Mouse (Mus musculus) megakaryocyte progenitor cell, adult 5-6 weeks (primary cell): ENCODE measurements around the gene Gm9837. TPM values are rescaled to one million over a fixed set of nuclear protein-coding genes. Genes with fewer than 3 reads are reported as not detected.
A peak's percentile ranks its signal among the peaks of the same experiment; 100 is the strongest.

Experiments
- ATAC-seq: replicated peaks from 2 replicates; pipeline ENCODE4 v1.8.0; 2016; ENCODE audit warnings: mild to moderate bottlenecking, moderate TSS enrichment, inconsistent platforms; ENCODE audit not compliant: poor library complexity
- total RNA-seq, 2 experiments: library from RNA; stranded (forward) in 1 of 2; stranded (reverse) in 1 of 2; fragments of 157-497, 149-512 nt in 1 of 2; fragments of 200-1000 nt in 1 of 2; gene quantifications; 2 replicates each; pipeline versions ENCODE4 v1.2.3 to v1.2.4; 2015 to 2017

Gene Gm9837
- total RNA-seq (2015), result not detected in 2 replicates
- not detected in 2 replicates for total RNA-seq (2017)

- ATAC-seq, result peak; percentile 96
Observed at GRCm38 (mm10) chr11:53469968-53470695, at the start of gene Gm9837. Gm9837 (minus strand) TSS chr11:53470479.

GRCm38 (mm10) chr11:53519207-53520121, 49.2 kb upstream of the Gm9837 start, which contains the start of gene Sept8:
Sept8 (plus strand) TSS chr11:53519257.
- peak; percentile 14 for ATAC-seq

- peak; percentile 23 for ATAC-seq
Observed at GRCm38 (mm10) chr11:53518759-53519158, 48.5 kb upstream of the Gm9837 start.

- ATAC-seq, result peak; percentile 16; the same call in 1 of the 2 replicates
Observed at GRCm38 (mm10) chr11:53516775-53517627, 46.7 kb upstream of the Gm9837 start.

- no peak for ATAC-seq
Observed at GRCm38 (mm10) chr11:53510351-53510750, 40.1 kb upstream of the Gm9837 start.

GRCm38 (mm10) chr11:53508591-53508990, 38.3 kb upstream of the Gm9837 start:
- ATAC-seq, result no peak

GRCm38 (mm10) chr11:53508152-53508551, 37.9 kb upstream of the Gm9837 start:
- ATAC-seq, result no peak

GRCm38 (mm10) chr11:53507098-53507805, 37.0 kb upstream of the Gm9837 start:
- no peak for ATAC-seq

- ATAC-seq, result no peak
Observed at GRCm38 (mm10) chr11:53505026-53505663, 34.9 kb upstream of the Gm9837 start.

- ATAC-seq, result no peak
Observed at GRCm38 (mm10) chr11:53504376-53504775, 34.1 kb upstream of the Gm9837 start.

GRCm38 (mm10) chr11:53503738-53504137, 33.5 kb upstream of the Gm9837 start:
- ATAC-seq, result no peak

GRCm38 (mm10) chr11:53502039-53502765, 31.9 kb upstream of the Gm9837 start:
- ATAC-seq, result peak; percentile 50

GRCm38 (mm10) chr11:53500569-53500968, 30.3 kb upstream of the Gm9837 start:
- peak; percentile 78 for ATAC-seq

- peak; percentile 34; the same call in 1 of the 2 replicates for ATAC-seq
Observed at GRCm38 (mm10) chr11:53496946-53497345, 26.7 kb upstream of the Gm9837 start.

GRCm38 (mm10) chr11:53495417-53495816, 25.1 kb upstream of the Gm9837 start:
- ATAC-seq, result no peak

GRCm38 (mm10) chr11:53493243-53493955, 23.1 kb upstream of the Gm9837 start:
- ATAC-seq, result no peak

GRCm38 (mm10) chr11:53491954-53492401, 21.7 kb upstream of the Gm9837 start:
- ATAC-seq, result no peak

- ATAC-seq, result no peak
Observed at GRCm38 (mm10) chr11:53489421-53489820, 19.1 kb upstream of the Gm9837 start.
